Mouse (Mus musculus) cerebellum, postnatal 10 days (tissue): ENCODE data around the gene Sag.

Experiments
- DNase-seq, 2 experiments: peaks; one replicate each; pipeline ENCODE4 v3.0.0; 2021; ENCODE audit warnings: mixed read lengths in 2 of 2

Gene Sag

GRCm38 (mm10) chr1:87803576-87803975 lies at the start of gene Sag:
Sag (plus strand) TSS chr1:87803680.
- DNase-seq, result no peak

GRCm38 (mm10) chr1:87755641-87756470 lies 47.6 kb upstream of the Sag start, which contains the start of gene Atg16l1:
Atg16l1 (plus strand) TSS chr1:87755870.
- DNase-seq, result peak; percentile 94 to 96

GRCm38 (mm10) chr1:87763821-87764220 lies 39.7 kb upstream of the Sag start:
- DNase-seq, result no peak

- DNase-seq, result no peak
Observed at GRCm38 (mm10) chr1:87765741-87766140, 37.7 kb upstream of the Sag start.

GRCm38 (mm10) chr1:87766233-87766632 lies 37.2 kb upstream of the Sag start:
- peak in 1 of 2 experiments; percentile 10 for DNase-seq

- no peak for DNase-seq
Observed at GRCm38 (mm10) chr1:87769263-87769662, 34.2 kb upstream of the Sag start.

GRCm38 (mm10) chr1:87770486-87770885 lies 33.0 kb upstream of the Sag start:
- no peak for DNase-seq

GRCm38 (mm10) chr1:87771724-87772123 lies 31.8 kb upstream of the Sag start:
- no peak for DNase-seq

- DNase-seq, result no peak
Observed at GRCm38 (mm10) chr1:87773336-87773735, 30.1 kb upstream of the Sag start.

- DNase-seq, result no peak
Observed at GRCm38 (mm10) chr1:87774845-87775244, 28.6 kb upstream of the Sag start.

- DNase-seq, result no peak
Observed at GRCm38 (mm10) chr1:87779204-87779785, 24.2 kb upstream of the Sag start.

- DNase-seq, result peak in 1 of 2 experiments; percentile 26
Observed at GRCm38 (mm10) chr1:87785703-87786102, 17.8 kb upstream of the Sag start.

GRCm38 (mm10) chr1:87786251-87786650 lies 17.2 kb upstream of the Sag start:
- DNase-seq, result peak in 1 of 2 experiments; percentile 56

GRCm38 (mm10) chr1:87789665-87790064 lies 13.8 kb upstream of the Sag start:
- peak; percentile 18 to 27 for DNase-seq

GRCm38 (mm10) chr1:87792438-87793137 lies 10.9 kb upstream of the Sag start:
- DNase-seq, result no peak

- DNase-seq, result no peak
Observed at GRCm38 (mm10) chr1:87793138-87793449, 10.4 kb upstream of the Sag start.

- DNase-seq, result no peak
Observed at GRCm38 (mm10) chr1:87797702-87798101, 5.8 kb upstream of the Sag start.

GRCm38 (mm10) chr1:87798306-87798705 lies 5.2 kb upstream of the Sag start:
- no peak for DNase-seq

GRCm38 (mm10) chr1:87807751-87808150 lies 4.3 kb downstream of the Sag start:
- no peak for DNase-seq

- no peak for DNase-seq
Observed at GRCm38 (mm10) chr1:87811391-87811790, 7.9 kb downstream of the Sag start.

GRCm38 (mm10) chr1:87812061-87812460 lies 8.6 kb downstream of the Sag start:
- no peak for DNase-seq

- no peak for DNase-seq
Observed at GRCm38 (mm10) chr1:87813155-87813554, 9.7 kb downstream of the Sag start.

- DNase-seq, result peak; percentile 15 to 33
Observed at GRCm38 (mm10) chr1:87813681-87814080, 10.2 kb downstream of the Sag start.
